Mouse (Mus musculus): ENCODE data around the gene Ankrd31. TPM values are rescaled to one million over a fixed set of nuclear protein-coding genes. Genes with fewer than 3 reads are reported as not detected.
A peak's percentile ranks its signal among the peaks of the same experiment; 100 is the strongest.

The Ankrd31 gene
- polyA plus RNA-seq, 1 experiment from 2014 or later: 0.03 TPM

- H3K36me3 ChIP-seq (ENCODE audit: control insufficient read depth, insufficient read depth, low read length): no peaks in the 10 kb centered on the region
- peak; percentile 69 for DNase-seq (ENCODE audit: low spot score)
- H3K27me3 ChIP-seq (replicated peaks; ENCODE audit: control insufficient read depth, insufficient read depth, low read length): peaks cover 25% of the 10 kb centered on the region
- peak overlapping the region; percentile 63 for H3K9ac ChIP-seq (ENCODE audit: low read length)
- H3K4me1 ChIP-seq (replicated peaks; ENCODE audit: control insufficient read depth, insufficient read depth, low read length): no peaks in the 10 kb centered on the region
- no peak overlapping the region for H3K27ac ChIP-seq (ENCODE audit: low read depth)
- peak overlapping the region; percentile 99 for H3K4me2 ChIP-seq (ENCODE audit: low read length)
- no peaks in the 10 kb centered on the region for H3K9me3 ChIP-seq (ENCODE audit: control insufficient read depth, low read length)
- H3K4me3 ChIP-seq (ENCODE audit: low read depth, low read length): peak overlapping the region; percentile 74
- ATAC-seq (replicated peaks; ENCODE audit: low FRiP score, low TSS enrichment, low read depth): peak; percentile 43; the same call in 1 of the 2 replicates
- WGBS: 2% methylated on average over 51 of the region's 53 CpGs
These were observed 177.1 kb downstream of the Ankrd31 start for GRCm38 (mm10) chr13:96924985-96925745.

GRCm38 (mm10) chr13:96925991-96926725 is 178.1 kb downstream of the Ankrd31 start:
- H3K4me1 ChIP-seq (replicated peaks; ENCODE audit: control insufficient read depth, insufficient read depth, low read length): no peaks in the 10 kb centered on the region
- WGBS: 44% methylated on average over 10 of the region's 10 CpGs
- no peaks in the 10 kb centered on the region for H3K36me3 ChIP-seq (ENCODE audit: control insufficient read depth, insufficient read depth, low read length)
- no peaks in the 10 kb centered on the region for H3K9me3 ChIP-seq (ENCODE audit: control insufficient read depth, low read length)
- peak overlapping the region; percentile 99; the same call in 1 of the 2 replicates for H3K4me2 ChIP-seq (ENCODE audit: low read length)
- H3K27me3 ChIP-seq (replicated peaks; ENCODE audit: control insufficient read depth, insufficient read depth, low read length): peaks cover 25% of the 10 kb centered on the region
- peak; percentile 63 for DNase-seq (ENCODE audit: low spot score)
- H3K9ac ChIP-seq (ENCODE audit: low read length): no peak overlapping the region
- no peak overlapping the region for H3K4me3 ChIP-seq (ENCODE audit: low read depth, low read length)
- no peak overlapping the region for H3K27ac ChIP-seq (ENCODE audit: low read depth)
- ATAC-seq (replicated peaks; ENCODE audit: low FRiP score, low TSS enrichment, low read depth): no peak; the same call in 1 of the 2 replicates

- peak; percentile 23 for DNase-seq (ENCODE audit: low spot score)
- WGBS: 84% methylated on average over 1 of the region's 1 CpGs
These were observed 179.7 kb downstream of the Ankrd31 start for GRCm38 (mm10) chr13:96927781-96928180.

GRCm38 (mm10) chr13:96928432-96929039 is 180.5 kb downstream of the Ankrd31 start:
- H3K9ac ChIP-seq (ENCODE audit: low read length): no peak overlapping the region
- no peaks in the 10 kb centered on the region for H3K4me1 ChIP-seq (replicated peaks; ENCODE audit: control insufficient read depth, insufficient read depth, low read length)
- ATAC-seq (replicated peaks; ENCODE audit: low FRiP score, low TSS enrichment, low read depth) (no peak), DNase-seq (ENCODE audit: low spot score) (peak; percentile 23)
- H3K4me2 ChIP-seq (ENCODE audit: low read length): no peak overlapping the region
- H3K9me3 ChIP-seq (ENCODE audit: control insufficient read depth, low read length): no peaks in the 10 kb centered on the region
- 66% methylated on average over 8 of the region's 8 CpGs for WGBS
- H3K36me3 ChIP-seq (ENCODE audit: control insufficient read depth, insufficient read depth, low read length): no peaks in the 10 kb centered on the region
- H3K27ac ChIP-seq (ENCODE audit: low read depth): no peak overlapping the region
- H3K27me3 ChIP-seq (replicated peaks; ENCODE audit: control insufficient read depth, insufficient read depth, low read length): peaks cover 25% of the 10 kb centered on the region
- H3K4me3 ChIP-seq (ENCODE audit: low read depth, low read length): no peak overlapping the region

More at GRCm38 (mm10) chr13:96927781-96928180, 179.7 kb downstream of the Ankrd31 start:
- H3K4me2 ChIP-seq (ENCODE audit: low read length): no peak overlapping the region
- no peak overlapping the region for H3K4me3 ChIP-seq (ENCODE audit: low read depth, low read length)
- no peaks in the 10 kb centered on the region for H3K4me1 ChIP-seq (replicated peaks; ENCODE audit: control insufficient read depth, insufficient read depth, low read length)
- ATAC-seq (replicated peaks; ENCODE audit: low FRiP score, low TSS enrichment, low read depth): no peak
- no peak overlapping the region for H3K27ac ChIP-seq (ENCODE audit: low read depth)
- H3K36me3 ChIP-seq (ENCODE audit: control insufficient read depth, insufficient read depth, low read length): no peaks in the 10 kb centered on the region
- H3K27me3 ChIP-seq (replicated peaks; ENCODE audit: control insufficient read depth, insufficient read depth, low read length): peaks cover 25% of the 10 kb centered on the region
- no peaks in the 10 kb centered on the region for H3K9me3 ChIP-seq (ENCODE audit: control insufficient read depth, low read length)
- no peak overlapping the region for H3K9ac ChIP-seq (ENCODE audit: low read length)

- WGBS: 70% methylated on average over 5 of the region's 5 CpGs
- Histone ChIP-seq H3K4me2 (ENCODE audit: low read length) (no peak overlapping the region), H3K27me3 (replicated peaks; ENCODE audit: control insufficient read depth, insufficient read depth, low read length) (no peaks in the 10 kb centered on the region), H3K4me1 (replicated peaks; ENCODE audit: control insufficient read depth, insufficient read depth, low read length) (no peaks in the 10 kb centered on the region), H3K36me3 (ENCODE audit: control insufficient read depth, insufficient read depth, low read length) (no peaks in the 10 kb centered on the region), H3K9ac (ENCODE audit: low read length) (no peak overlapping the region), H3K9me3 (ENCODE audit: control insufficient read depth, low read length) (no peaks in the 10 kb centered on the region), H3K4me3 (ENCODE audit: low read depth, low read length) (no peak overlapping the region), H3K27ac (ENCODE audit: low read depth) (no peak overlapping the region)
- ATAC-seq (replicated peaks; ENCODE audit: low FRiP score, low TSS enrichment, low read depth) (no peak), DNase-seq (ENCODE audit: low spot score) (no peak)
These were observed 184.7 kb downstream of the Ankrd31 start for GRCm38 (mm10) chr13:96932745-96933144.

GRCm38 (mm10) chr13:96933367-96933766 is 185.3 kb downstream of the Ankrd31 start:
- H3K4me3 ChIP-seq (ENCODE audit: low read depth, low read length): no peak overlapping the region
- WGBS: 41% methylated on average over 8 of the region's 8 CpGs
- H3K27me3 ChIP-seq (replicated peaks; ENCODE audit: control insufficient read depth, insufficient read depth, low read length): no peaks in the 10 kb centered on the region
- DNase-seq (ENCODE audit: low spot score) (no peak), ATAC-seq (replicated peaks; ENCODE audit: low FRiP score, low TSS enrichment, low read depth) (no peak)
- no peaks in the 10 kb centered on the region for H3K9me3 ChIP-seq (ENCODE audit: control insufficient read depth, low read length)
- no peaks in the 10 kb centered on the region for H3K4me1 ChIP-seq (replicated peaks; ENCODE audit: control insufficient read depth, insufficient read depth, low read length)
- H3K36me3 ChIP-seq (ENCODE audit: control insufficient read depth, insufficient read depth, low read length): no peaks in the 10 kb centered on the region
- H3K4me2 ChIP-seq (ENCODE audit: low read length): no peak overlapping the region
- no peak overlapping the region for H3K9ac ChIP-seq (ENCODE audit: low read length)
- no peak overlapping the region for H3K27ac ChIP-seq (ENCODE audit: low read depth)

GRCm38 (mm10) chr13:96936173-96936777 is 188.2 kb downstream of the Ankrd31 start:
- H3K4me3 ChIP-seq (ENCODE audit: low read depth, low read length): no peak overlapping the region
- H3K4me1 ChIP-seq (replicated peaks; ENCODE audit: control insufficient read depth, insufficient read depth, low read length): no peaks in the 10 kb centered on the region
- DNase-seq (ENCODE audit: low spot score) (no peak), ATAC-seq (replicated peaks; ENCODE audit: low FRiP score, low TSS enrichment, low read depth) (no peak)
- no peak overlapping the region for H3K9ac ChIP-seq (ENCODE audit: low read length)
- H3K27me3 ChIP-seq (replicated peaks; ENCODE audit: control insufficient read depth, insufficient read depth, low read length): no peaks in the 10 kb centered on the region
- H3K9me3 ChIP-seq (ENCODE audit: control insufficient read depth, low read length): no peaks in the 10 kb centered on the region
- no peak overlapping the region for H3K4me2 ChIP-seq (ENCODE audit: low read length)
- no peaks in the 10 kb centered on the region for H3K36me3 ChIP-seq (ENCODE audit: control insufficient read depth, insufficient read depth, low read length)
- no peak overlapping the region for H3K27ac ChIP-seq (ENCODE audit: low read depth)
- whole genome bisulfite sequencing: 31% methylated on average over 6 of the region's 6 CpGs

GRCm38 (mm10) chr13:96937059-96937558 is 189.0 kb downstream of the Ankrd31 start:
- Histone ChIP-seq H3K36me3 (ENCODE audit: control insufficient read depth, insufficient read depth, low read length) (no peaks in the 10 kb centered on the region), H3K4me2 (ENCODE audit: low read length) (no peak overlapping the region), H3K4me3 (ENCODE audit: low read depth, low read length) (no peak overlapping the region), H3K27me3 (replicated peaks; ENCODE audit: control insufficient read depth, insufficient read depth, low read length) (no peaks in the 10 kb centered on the region), H3K27ac (ENCODE audit: low read depth) (no peak overlapping the region), H3K9me3 (ENCODE audit: control insufficient read depth, low read length) (no peaks in the 10 kb centered on the region), H3K4me1 (replicated peaks; ENCODE audit: control insufficient read depth, insufficient read depth, low read length) (no peaks in the 10 kb centered on the region), H3K9ac (ENCODE audit: low read length) (no peak overlapping the region)
- WGBS: 77% methylated on average over 10 of the region's 10 CpGs
- ATAC-seq (replicated peaks; ENCODE audit: low FRiP score, low TSS enrichment, low read depth) (no peak), DNase-seq (ENCODE audit: low spot score) (no peak)

All from intestine, embryonic 14.5 days (tissue).